Mouse (Mus musculus) bone marrow, adult 2 months (tissue): ENCODE measurements around the gene Tff3.

Experiments used
- CTCF ChIP-seq: fragments of 200-500 bp; IDR thresholded peaks from 2 replicates; pipeline ENCODE4 v1.5.1; 2011; ENCODE audit warnings: low read length, control low read depth; ENCODE audit not compliant: control insufficient read depth, insufficient read depth
- POLR2A ChIP-seq: fragments of 200-500 bp; IDR thresholded peaks from 2 replicates; pipeline ENCODE4 v1.6.1; 2011; ENCODE audit warnings: low read depth, mild to moderate bottlenecking, control low read depth, low read length, borderline replicate concordance; ENCODE audit not compliant: control insufficient read depth

DNA sequence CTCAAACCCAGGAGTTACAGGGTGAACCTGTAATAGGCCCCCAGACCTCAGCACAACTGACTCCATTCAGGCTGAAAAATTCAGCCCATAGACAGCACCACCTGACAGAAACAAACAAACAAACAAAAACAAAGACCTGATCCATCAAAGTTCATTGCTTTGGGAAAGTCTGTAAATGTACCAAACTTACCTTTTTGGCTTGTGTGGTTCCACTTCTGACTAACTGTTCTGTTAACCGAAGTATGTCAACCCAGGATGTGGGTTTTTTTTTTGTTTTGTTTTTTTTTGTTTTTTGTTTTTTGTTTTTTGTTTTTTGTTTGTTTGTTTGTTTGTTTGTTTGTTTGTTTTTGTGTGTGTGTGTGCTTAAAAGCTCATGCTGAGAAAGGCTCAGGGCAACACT, 7.4 kb upstream of the Tff3 start:
- TF ChIP-seq POLR2A (no peak), CTCF (no peak)
